Mouse (Mus musculus) hindbrain, embryonic 10.5 days (tissue): Measurements from ENCODE around the gene Timm8a1. TPM values are rescaled to one million over a fixed set of nuclear protein-coding genes. Genes with fewer than 3 reads are reported as not detected.
"Not testable (repeated sequence)": the region's sequence is repeated elsewhere in the genome, so short reads cannot be mapped to it uniquely, and the experiment has no call there.

ENCODE experiments used
- DNase-seq: peaks from one replicate; pipeline ENCODE4 v3.0.0-alpha.2; 2017; ENCODE audit warnings: low spot score
- H3K27ac ChIP-seq: fragments of 300-500 bp; sonication (generic); 2 replicates; pipeline ENCODE4 v1.5.1; 2016; ENCODE audit warnings: mild to moderate bottlenecking, moderate library complexity
- H3K27me3 ChIP-seq: fragments of 300-500 bp; sonication (generic); 2 replicates; pipeline ENCODE4 v1.6.1; 2016; ENCODE audit warnings: mild to moderate bottlenecking; ENCODE audit not compliant: poor library complexity, insufficient read depth, severe bottlenecking
- H3K36me3 ChIP-seq: fragments of 300-500 bp; sonication (generic); 2 replicates; pipeline ENCODE4 v1.6.1; 2016; ENCODE audit warnings: mild to moderate bottlenecking, moderate library complexity
- H3K4me1 ChIP-seq: fragments of 300-500 bp; sonication (generic); replicated peaks from 2 replicates; pipeline ENCODE4 v1.6.1; 2016; ENCODE audit warnings: mild to moderate bottlenecking
- H3K4me3 ChIP-seq: fragments of 300-500 bp; sonication (generic); 2 replicates; pipeline ENCODE4 v1.5.1; 2016; ENCODE audit warnings: mild to moderate bottlenecking, moderate library complexity
- H3K9me3 ChIP-seq: fragments of 300-500 bp; sonication (generic); 2 replicates; pipeline ENCODE4 v1.6.1; 2016; ENCODE audit warnings: mild to moderate bottlenecking, moderate library complexity
- WGBS: fragments of 180-500 bp; shearing (Covaris S2); methylation state at CpG from one replicate; pipeline ENCODE4 v1.1.7; 2016; 5-methylcytosine and 5-hydroxymethylcytosine counted together
- polyA plus RNA-seq: library from polyadenylated mRNA; unstranded; fragments of >200 nt; fragmentation: Nextera tagmentation; extraction: Ambion mirVana; gene quantifications from 2 replicates; pipeline ENCODE4 v1.2.1, GENCODE M21; 2016

Timm8a1 gene
- polyA plus RNA-seq, 1 experiment from 2014 or later = 70.6 TPM

GRCm38 (mm10) chrX:134564326-134564725 is 22.7 kb upstream of the Timm8a1 start:
- Histone ChIP-seq H3K4me3 (no peak overlapping the region), H3K36me3 (no peaks in the 10 kb centered on the region), H3K27me3 (peaks cover 7% of the 10 kb centered on the region; the same call in 1 of the 2 replicates), H3K9me3 (no peaks in the 10 kb centered on the region), H3K27ac (no peak overlapping the region), H3K4me1 (no peaks in the 10 kb centered on the region)
- 87% methylated on average over 4 of the region's 4 CpGs for WGBS
- DNase-seq = no peak

DNA sequence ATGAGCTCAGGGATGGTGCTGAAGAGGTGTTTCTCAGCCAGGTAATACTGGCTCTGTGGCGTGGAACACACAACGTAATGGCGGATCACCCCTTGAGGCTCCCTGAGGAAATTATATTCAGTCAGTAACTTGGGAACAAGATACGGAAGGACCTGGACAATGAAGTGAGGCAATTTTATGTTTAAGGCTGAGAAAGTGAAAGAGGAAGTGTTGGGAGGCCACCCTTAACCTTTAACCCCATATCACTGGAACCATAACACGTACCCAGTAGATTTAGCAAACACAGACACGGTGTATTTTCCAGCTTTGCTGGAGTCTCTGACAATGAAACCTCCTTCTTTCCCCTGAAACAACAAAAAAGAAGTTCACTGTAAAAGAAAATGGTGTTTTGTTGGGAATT is 12.8 kb upstream of the Timm8a1 start:
- H3K9me3 ChIP-seq = no peaks in the 10 kb centered on the region
- H3K27ac ChIP-seq = no peak overlapping the region
- H3K36me3 ChIP-seq = no peaks in the 10 kb centered on the region
- 79% methylated on average over 6 of the region's 6 CpGs for WGBS
- no peaks in the 10 kb centered on the region for H3K27me3 ChIP-seq
- DNase-seq = no peak
- no peak overlapping the region for H3K4me3 ChIP-seq
- H3K4me1 ChIP-seq = no peaks in the 10 kb centered on the region

DNA sequence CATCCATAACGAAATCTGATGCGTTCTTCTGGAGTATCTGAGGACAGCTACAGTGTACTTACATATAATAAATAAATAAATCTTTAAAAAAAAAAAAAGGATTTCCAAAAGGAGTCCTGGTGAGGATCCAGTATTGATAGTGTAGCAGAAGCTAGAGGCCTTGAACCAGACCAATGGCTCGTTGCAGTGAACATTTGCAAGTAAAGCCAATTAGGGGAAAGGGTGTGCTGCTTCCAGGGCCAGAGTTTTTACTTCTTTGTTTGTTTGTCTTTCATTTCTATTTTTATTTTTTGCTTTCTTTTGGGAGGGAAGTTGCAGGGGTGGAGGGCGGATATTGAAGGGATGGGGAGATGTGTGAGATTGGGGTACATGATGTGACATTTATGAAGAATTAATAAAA is 11.7 kb upstream of the Timm8a1 start:
- DNase-seq = no peak
- H3K27ac ChIP-seq = no peak overlapping the region
- H3K9me3 ChIP-seq = no peaks in the 10 kb centered on the region
- H3K4me1 ChIP-seq = no peaks in the 10 kb centered on the region
- H3K36me3 ChIP-seq = no peaks in the 10 kb centered on the region
- H3K27me3 ChIP-seq = no peaks in the 10 kb centered on the region
- H3K4me3 ChIP-seq = no peak overlapping the region
- 88% methylated on average over 4 of the region's 4 CpGs for WGBS

- Histone ChIP-seq H3K4me3 (no peak overlapping the region), H3K27me3 (no peaks in the 10 kb centered on the region), H3K36me3 (no peaks in the 10 kb centered on the region), H3K4me1 (no peaks in the 10 kb centered on the region), H3K9me3 (no peaks in the 10 kb centered on the region), H3K27ac (no peak overlapping the region)
- 24% methylated on average over 5 of the region's 5 CpGs for WGBS
- peak; percentile 5 for DNase-seq
Measured at GRCm38 (mm10) chrX:134550903-134551302, 9.2 kb upstream of the Timm8a1 start.

- Histone ChIP-seq H3K27ac (no peak overlapping the region), H3K9me3 (no peaks in the 10 kb centered on the region), H3K4me1 (no peaks in the 10 kb centered on the region), H3K36me3 (no peaks in the 10 kb centered on the region), H3K4me3 (no peak overlapping the region), H3K27me3 (no peaks in the 10 kb centered on the region)
- no peak for DNase-seq
- WGBS = 90% methylated on average over 4 of the region's 4 CpGs
Measured at GRCm38 (mm10) chrX:134547330-134547729, 5.7 kb upstream of the Timm8a1 start.

DNA sequence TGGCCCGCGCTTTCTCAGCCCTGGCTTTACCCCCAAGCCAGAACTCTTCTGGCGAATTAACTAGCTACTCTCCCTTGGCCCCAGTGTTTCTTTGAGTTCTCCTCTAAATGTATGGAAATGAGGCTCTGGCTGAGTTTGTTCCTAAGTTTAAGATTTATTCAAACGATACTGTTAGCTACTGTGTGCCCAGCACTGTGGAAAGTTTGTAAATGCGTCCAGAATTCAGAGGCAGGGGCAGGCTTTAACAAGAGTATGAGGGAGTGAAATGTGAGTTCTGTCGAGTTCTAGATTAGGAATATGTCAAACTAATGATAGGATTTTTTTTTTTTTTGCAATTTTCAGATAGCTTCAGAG is 267 bp upstream of the Timm8a1 start:
- WGBS = 19% methylated on average over 6 of the region's 6 CpGs
- Histone ChIP-seq H3K27me3 (no peaks in the 10 kb centered on the region), H3K9me3 (no peaks in the 10 kb centered on the region), H3K4me3 (peak overlapping the region; percentile 62), H3K27ac (peak overlapping the region; percentile 92), H3K4me1 (no peaks in the 10 kb centered on the region), H3K36me3 (peaks cover under 1% of the 10 kb centered on the region; the same call in 1 of the 2 replicates)
- DNase-seq = no peak

- Histone ChIP-seq H3K9me3 (no peaks in the 10 kb centered on the region), H3K4me1 (no peaks in the 10 kb centered on the region), H3K27me3 (no peaks in the 10 kb centered on the region), H3K27ac (peak overlapping the region; percentile 92; the same call in 1 of the 2 replicates), H3K36me3 (peaks cover 14% of the 10 kb centered on the region; the same call in 1 of the 2 replicates), H3K4me3 (peak overlapping the region; percentile 62)
- peak; percentile 4 for DNase-seq
- 25% methylated on average over 12 of the region's 12 CpGs for WGBS
Measured at GRCm38 (mm10) chrX:134540414-134541135, 1.1 kb downstream of the Timm8a1 start.

DNA sequence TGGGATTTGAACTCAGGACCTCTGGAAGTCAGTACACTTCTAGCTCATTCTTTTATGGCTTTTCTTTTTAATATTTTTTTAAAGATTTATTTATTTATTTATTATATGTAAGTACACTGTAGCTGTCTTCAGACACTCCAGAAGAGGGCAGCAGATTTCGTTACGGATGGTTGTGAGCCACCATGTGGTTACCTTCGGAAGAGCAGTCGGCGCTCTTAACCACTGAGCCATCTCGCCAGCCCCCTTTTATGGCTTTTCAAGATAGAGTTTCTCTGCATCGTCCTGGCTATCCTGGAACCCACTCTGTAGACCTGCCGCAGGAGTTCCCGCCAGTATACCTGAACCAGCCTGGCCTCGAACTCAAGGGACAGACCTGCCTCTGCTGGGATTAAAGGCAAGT is 1.9 kb downstream of the Timm8a1 start:
- H3K27me3 ChIP-seq, H3K9me3 ChIP-seq, H3K27ac ChIP-seq, DNase-seq, H3K4me1 ChIP-seq: not testable (repeated sequence)
- Histone ChIP-seq H3K4me3 (peak overlapping the region; percentile 62; the same call in 1 of the 2 replicates), H3K36me3 (peaks cover 21% of the 10 kb centered on the region; the same call in 1 of the 2 replicates)
- WGBS = 84% methylated on average over 10 of the region's 10 CpGs

DNA sequence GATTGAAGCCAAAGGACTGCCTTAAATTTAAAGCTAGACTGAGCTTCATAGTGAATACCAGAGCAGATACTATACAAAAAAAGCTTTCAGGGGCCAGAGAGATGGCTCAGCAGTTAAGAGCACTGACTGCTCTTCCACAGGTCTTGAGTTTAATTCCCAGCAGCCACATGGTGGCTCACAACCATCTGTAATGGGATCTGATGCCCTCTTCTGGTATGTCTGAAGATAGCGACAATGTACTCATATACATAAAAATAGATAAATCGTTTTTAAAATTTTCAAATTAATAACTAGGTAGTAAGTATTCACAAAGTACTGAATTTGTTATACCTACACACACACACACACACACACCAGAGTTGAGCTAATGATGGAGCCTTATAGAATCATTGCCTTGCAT is 8.3 kb downstream of the Timm8a1 start:
- no peak for DNase-seq

DNA sequence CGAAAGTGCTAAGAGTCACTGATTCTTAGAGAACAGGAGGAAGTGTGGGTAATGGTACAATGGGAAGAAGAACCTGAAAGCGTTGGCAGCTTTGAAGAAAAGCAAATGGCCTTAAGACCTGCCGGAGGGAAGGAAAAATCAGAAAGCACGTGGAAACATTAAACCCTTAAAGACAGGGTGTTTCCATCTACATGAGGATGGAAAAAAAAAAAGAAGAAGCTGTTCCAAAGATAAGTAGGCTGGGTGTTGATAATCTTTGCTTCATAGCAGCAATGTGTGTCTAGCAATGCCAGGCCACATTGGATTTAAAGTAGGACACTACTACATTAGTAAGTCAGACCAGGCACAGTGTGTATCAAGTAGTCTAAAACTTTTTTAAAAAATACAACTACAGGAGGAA is 16.4 kb downstream of the Timm8a1 start:
- Histone ChIP-seq H3K27ac (no peak overlapping the region), H3K4me1 (no peaks in the 10 kb centered on the region), H3K36me3 (no peaks in the 10 kb centered on the region), H3K27me3 (no peaks in the 10 kb centered on the region), H3K4me3 (no peak overlapping the region), H3K9me3 (no peaks in the 10 kb centered on the region)
- WGBS = 80% methylated on average over 4 of the region's 4 CpGs
- no peak for DNase-seq

More for the DNA sequence above, 8.3 kb downstream of the Timm8a1 start:
- WGBS = 81% methylated on average over 2 of the region's 2 CpGs
- no peaks in the 10 kb centered on the region for H3K9me3 ChIP-seq
- no peaks in the 10 kb centered on the region for H3K4me1 ChIP-seq
- H3K4me3 ChIP-seq = no peak overlapping the region
- H3K36me3 ChIP-seq = peaks cover 21% of the 10 kb centered on the region; the same call in 1 of the 2 replicates
- no peak overlapping the region for H3K27ac ChIP-seq
- no peaks in the 10 kb centered on the region for H3K27me3 ChIP-seq

DNA sequence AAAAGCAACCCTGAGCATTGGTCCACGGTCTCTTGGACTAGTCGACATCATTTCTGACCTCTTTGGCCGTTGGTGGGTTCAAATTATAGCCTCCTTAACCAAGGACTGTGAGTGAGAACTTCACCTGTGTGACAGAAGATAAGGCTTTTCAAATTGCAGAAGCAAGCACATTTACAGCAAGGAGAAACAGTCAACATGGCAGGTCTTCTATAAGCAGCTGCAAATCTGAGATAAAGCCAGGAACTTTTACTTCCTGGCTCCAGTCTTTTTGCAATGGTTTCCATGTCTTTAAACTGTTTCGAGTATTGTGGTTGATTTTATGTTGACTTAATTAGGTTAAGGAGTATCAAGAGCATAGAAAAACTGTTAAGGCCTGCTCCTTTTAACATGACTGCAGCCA is 17.9 kb downstream of the Timm8a1 start:
- no peak overlapping the region for H3K4me3 ChIP-seq
- 77% methylated on average over 4 of the region's 4 CpGs for WGBS
- H3K9me3 ChIP-seq = no peaks in the 10 kb centered on the region
- no peak for DNase-seq
- no peaks in the 10 kb centered on the region for H3K27me3 ChIP-seq
- H3K36me3 ChIP-seq = no peaks in the 10 kb centered on the region
- no peak overlapping the region for H3K27ac ChIP-seq
- H3K4me1 ChIP-seq = no peaks in the 10 kb centered on the region

DNA sequence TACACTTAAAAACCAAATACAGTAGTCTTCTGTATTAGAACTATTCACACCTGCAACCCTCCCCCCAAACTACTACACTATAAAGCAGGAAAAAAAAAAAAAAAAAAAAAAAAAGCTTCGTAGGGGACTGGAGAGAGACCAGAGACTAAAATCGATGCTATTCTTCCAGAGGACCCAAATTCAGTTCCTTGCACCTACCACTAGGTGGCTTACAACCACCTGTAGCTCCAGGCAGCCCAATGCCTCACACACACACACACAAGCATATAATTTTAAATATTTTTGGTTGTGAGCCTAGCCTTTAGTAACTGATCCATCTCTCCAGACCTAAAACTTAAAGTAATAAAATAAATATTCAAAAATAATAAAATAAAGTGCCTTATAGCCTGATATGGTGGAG is 32.2 kb downstream of the Timm8a1 start:
- Histone ChIP-seq H3K36me3 (no peaks in the 10 kb centered on the region), H3K27ac (no peak overlapping the region), H3K27me3 (no peaks in the 10 kb centered on the region), H3K4me3 (no peak overlapping the region), H3K4me1 (no peaks in the 10 kb centered on the region), H3K9me3 (no peaks in the 10 kb centered on the region)
- 49% methylated on average over 2 of the region's 2 CpGs for WGBS
- no peak for DNase-seq

- Histone ChIP-seq H3K27me3 (no peaks in the 10 kb centered on the region), H3K36me3 (no peaks in the 10 kb centered on the region), H3K4me3 (no peak overlapping the region), H3K4me1 (no peaks in the 10 kb centered on the region), H3K9me3 (no peaks in the 10 kb centered on the region), H3K27ac (no peak overlapping the region)
- DNase-seq = no peak
- 68% methylated on average over 6 of the region's 6 CpGs for WGBS
Measured at GRCm38 (mm10) chrX:134507977-134508376, 33.7 kb downstream of the Timm8a1 start.

GRCm38 (mm10) chrX:134500651-134501050 is 41.0 kb downstream of the Timm8a1 start:
- Histone ChIP-seq H3K36me3 (no peaks in the 10 kb centered on the region), H3K4me1 (no peaks in the 10 kb centered on the region), H3K4me3 (no peak overlapping the region), H3K9me3 (no peaks in the 10 kb centered on the region), H3K27me3 (no peaks in the 10 kb centered on the region), H3K27ac (no peak overlapping the region)
- no peak for DNase-seq
- WGBS = 86% methylated on average over 8 of the region's 8 CpGs
